Mouse (Mus musculus) embryo, embryonic 11 days (tissue): ENCODE measurements around the gene Ifnk.
A peak's percentile ranks its signal among the peaks of the same experiment; 100 is the strongest.

Experiments used
- DNase-seq: peaks from one replicate; pipeline ENCODE4 v3.0.0-alpha.2; 2015

Ifnk gene

GRCm38 (mm10) chr4:35151756-35152155, at the start of gene Ifnk:
Ifnk (plus strand) TSS chr4:35152056.
- DNase-seq: no peak

- DNase-seq: no peak
Observed at GRCm38 (mm10) chr4:35105115-35105773, 46.6 kb upstream of the Ifnk start.

GRCm38 (mm10) chr4:35112452-35112851, 39.4 kb upstream of the Ifnk start:
- DNase-seq: no peak

- no peak for DNase-seq
Observed at GRCm38 (mm10) chr4:35113516-35114248, 38.2 kb upstream of the Ifnk start.

- DNase-seq: no peak
Observed at GRCm38 (mm10) chr4:35114950-35115349, 36.9 kb upstream of the Ifnk start.

- DNase-seq: no peak
Observed at GRCm38 (mm10) chr4:35115933-35116332, 35.9 kb upstream of the Ifnk start.

GRCm38 (mm10) chr4:35117144-35117543, 34.7 kb upstream of the Ifnk start:
- no peak for DNase-seq

GRCm38 (mm10) chr4:35118851-35119250, 33.0 kb upstream of the Ifnk start:
- DNase-seq: no peak

- no peak for DNase-seq
Observed at GRCm38 (mm10) chr4:35120159-35120558, 31.7 kb upstream of the Ifnk start.

- no peak for DNase-seq
Observed at GRCm38 (mm10) chr4:35120575-35120974, 31.3 kb upstream of the Ifnk start.

- peak; percentile 63 for DNase-seq
Observed at GRCm38 (mm10) chr4:35121060-35121459, 30.8 kb upstream of the Ifnk start.

- no peak for DNase-seq
Observed at GRCm38 (mm10) chr4:35123087-35123486, 28.8 kb upstream of the Ifnk start.

- no peak for DNase-seq
Observed at GRCm38 (mm10) chr4:35124027-35124426, 27.8 kb upstream of the Ifnk start.

GRCm38 (mm10) chr4:35125299-35125777, 26.5 kb upstream of the Ifnk start:
- peak; percentile 78 for DNase-seq

GRCm38 (mm10) chr4:35126776-35127175, 25.1 kb upstream of the Ifnk start:
- DNase-seq: no peak

GRCm38 (mm10) chr4:35127759-35128158, 24.1 kb upstream of the Ifnk start:
- no peak for DNase-seq

- DNase-seq: no peak
Observed at GRCm38 (mm10) chr4:35130411-35130948, 21.4 kb upstream of the Ifnk start.

GRCm38 (mm10) chr4:35131592-35131991, 20.3 kb upstream of the Ifnk start:
- DNase-seq: no peak

GRCm38 (mm10) chr4:35133411-35133810, 18.4 kb upstream of the Ifnk start:
- no peak for DNase-seq

GRCm38 (mm10) chr4:35134846-35135611, 16.8 kb upstream of the Ifnk start:
- no peak for DNase-seq

GRCm38 (mm10) chr4:35135806-35136205, 16.1 kb upstream of the Ifnk start:
- no peak for DNase-seq

- no peak for DNase-seq
Observed at GRCm38 (mm10) chr4:35136996-35137395, 14.9 kb upstream of the Ifnk start.

- DNase-seq: no peak
Observed at GRCm38 (mm10) chr4:35138077-35138476, 13.8 kb upstream of the Ifnk start.
